Mouse (Mus musculus): ENCODE results near the gene Tapbp.
A peak's percentile ranks its signal among the peaks of the same experiment; 100 is the strongest.
"Not testable (repeated sequence)": the region's sequence is repeated elsewhere in the genome, so short reads cannot be mapped to it uniquely, and the experiment has no call there.

Tapbp gene

DNA sequence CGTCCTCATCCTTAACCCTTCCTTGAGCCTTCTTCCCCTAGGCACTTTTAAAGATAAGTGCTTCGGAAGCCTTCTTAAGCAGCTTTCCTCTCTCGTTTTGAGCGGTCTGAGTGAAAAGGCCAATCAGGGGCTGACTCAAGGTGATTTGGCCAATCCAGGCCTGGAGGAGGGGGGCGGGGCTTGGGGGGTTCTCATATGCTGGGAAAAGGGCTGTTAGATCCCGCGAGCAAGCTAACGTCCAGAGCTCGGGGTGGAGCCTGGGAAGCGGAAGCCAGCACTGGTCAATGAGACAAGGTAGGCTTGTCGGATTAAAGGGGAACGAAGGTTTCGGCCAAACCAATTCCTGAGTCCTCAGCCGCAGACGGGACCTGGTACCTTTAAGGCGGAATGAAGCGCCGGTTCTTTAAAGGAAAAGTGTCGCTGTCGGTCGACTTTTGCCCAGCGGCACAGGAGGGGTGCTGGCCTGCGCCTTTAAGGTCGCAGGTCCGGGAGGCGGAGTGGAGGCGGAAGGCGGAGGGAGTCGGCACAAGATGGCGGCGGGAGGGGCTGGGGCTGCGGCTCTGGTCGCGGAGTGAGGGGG is at the start of gene Tapbp, which contains the start of gene Zbtb22:
Gene Tapbp, plus strand, starts transcription at position 229 of the 580 bp plus-strand sequence.
Gene Zbtb22, plus strand, starts transcription at position 234 of the 580 bp plus-strand sequence.
- peak; percentile 97 for DNase-seq (ENCODE audit: low spot score)

DNA sequence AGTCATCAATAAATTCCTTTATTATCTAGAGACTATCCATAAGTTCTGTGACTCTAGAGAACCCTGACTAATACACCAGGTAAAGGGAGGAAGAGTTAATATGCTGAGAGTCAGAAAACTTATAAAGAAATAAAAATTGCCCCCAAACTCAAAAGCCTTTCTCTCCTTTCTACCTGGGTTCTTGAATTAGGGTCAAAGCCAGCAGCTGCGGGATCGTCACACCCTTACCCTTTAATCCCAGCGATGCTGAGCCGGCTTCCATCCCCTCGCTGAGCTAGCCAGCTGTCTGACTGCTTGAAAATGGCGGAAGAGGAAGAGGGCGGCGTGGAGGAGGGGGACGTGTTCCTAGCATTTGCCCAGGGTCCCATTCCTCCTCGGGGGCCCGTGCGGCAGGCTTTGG is 42.2 kb upstream of the Tapbp start, which contains the start of gene Gm7029:
Gene Gm7029, plus strand, starts transcription at position 301 of the 400 bp plus-strand sequence.
- DNase-seq (ENCODE audit: low spot score) = not testable (repeated sequence)

DNA sequence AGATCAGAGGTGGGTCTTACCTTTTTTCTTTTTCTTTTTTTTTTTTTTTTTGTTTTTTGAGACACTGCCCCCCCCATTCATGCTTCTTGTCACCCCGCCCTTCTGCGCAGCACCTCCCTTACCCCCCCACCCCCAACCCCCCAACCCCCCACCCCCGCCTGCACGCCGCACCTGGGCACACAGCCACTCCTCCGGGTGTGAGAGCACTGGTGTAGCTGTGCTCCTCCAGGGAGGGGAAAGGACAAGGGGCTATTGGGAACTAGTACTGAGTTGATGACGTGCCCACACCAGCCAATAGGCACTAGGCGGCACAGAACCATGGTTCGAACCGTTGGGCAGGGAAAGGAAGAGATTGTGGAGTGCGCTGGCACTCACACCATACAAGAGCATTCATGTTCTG is 41.3 kb upstream of the Tapbp start:
- DNase-seq (ENCODE audit: low spot score) = no peak

DNA sequence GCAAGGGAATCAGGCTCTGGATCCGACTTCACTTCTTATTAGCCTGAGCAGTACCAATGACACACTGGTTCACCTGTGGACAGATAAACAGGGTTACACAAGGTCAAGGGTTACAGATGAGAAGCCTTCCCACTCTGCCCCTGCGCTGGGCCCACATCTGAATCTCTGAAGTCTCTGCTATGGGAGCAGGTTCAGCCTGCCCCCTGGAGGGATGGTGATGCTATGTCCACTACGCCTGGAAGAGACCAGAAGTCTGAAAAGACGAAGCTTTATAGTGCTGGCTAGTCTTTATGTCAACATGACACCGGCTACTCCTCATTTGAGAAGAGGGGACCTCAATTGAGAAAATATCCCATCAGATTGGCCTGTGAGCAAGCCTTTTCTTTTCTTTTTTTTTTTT is 39.9 kb upstream of the Tapbp start:
- DNase-seq (ENCODE audit: low spot score) = peak; percentile 36

DNA sequence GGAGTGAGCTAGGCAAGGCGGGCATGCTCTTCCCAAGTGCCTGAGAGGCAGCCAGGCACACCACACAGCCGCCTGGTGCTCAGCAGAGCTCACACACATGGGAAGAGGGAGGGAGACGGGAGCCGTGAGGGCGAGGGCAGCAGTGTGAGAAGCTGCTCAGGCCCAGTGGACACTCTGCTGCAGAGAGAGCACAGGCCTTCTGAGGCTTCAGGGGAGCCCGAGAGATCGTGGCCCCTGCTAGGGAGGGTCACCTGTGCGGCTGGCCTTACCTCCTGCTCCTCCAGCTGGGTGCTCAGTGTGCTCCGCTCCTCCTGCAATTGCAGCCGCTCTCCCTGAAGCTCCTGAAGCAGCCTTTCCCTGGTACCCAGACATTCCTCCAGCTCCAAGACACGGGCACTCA is 31.4 kb upstream of the Tapbp start:
- DNase-seq (ENCODE audit: low spot score) = not testable (repeated sequence)

DNA sequence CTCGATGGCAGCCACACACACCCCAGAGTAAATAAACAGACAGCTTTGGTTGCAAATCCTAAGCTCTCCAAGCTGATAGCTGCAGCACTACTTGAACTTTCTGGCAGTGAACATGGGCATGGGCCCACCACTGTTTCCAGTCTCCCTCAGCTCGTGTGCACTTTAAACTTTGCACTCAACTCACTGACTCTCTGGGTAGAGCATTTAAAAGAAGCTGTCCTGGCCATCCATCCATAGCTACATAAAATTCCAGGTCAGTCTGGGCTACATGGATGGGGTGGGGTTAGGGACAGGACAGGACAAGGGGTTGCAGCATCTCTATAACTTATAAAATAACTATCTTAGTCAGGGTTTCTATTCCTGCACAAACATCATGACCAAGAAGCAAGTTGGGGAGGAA is 27.9 kb upstream of the Tapbp start:
- not testable (repeated sequence) for DNase-seq (ENCODE audit: low spot score)

DNA sequence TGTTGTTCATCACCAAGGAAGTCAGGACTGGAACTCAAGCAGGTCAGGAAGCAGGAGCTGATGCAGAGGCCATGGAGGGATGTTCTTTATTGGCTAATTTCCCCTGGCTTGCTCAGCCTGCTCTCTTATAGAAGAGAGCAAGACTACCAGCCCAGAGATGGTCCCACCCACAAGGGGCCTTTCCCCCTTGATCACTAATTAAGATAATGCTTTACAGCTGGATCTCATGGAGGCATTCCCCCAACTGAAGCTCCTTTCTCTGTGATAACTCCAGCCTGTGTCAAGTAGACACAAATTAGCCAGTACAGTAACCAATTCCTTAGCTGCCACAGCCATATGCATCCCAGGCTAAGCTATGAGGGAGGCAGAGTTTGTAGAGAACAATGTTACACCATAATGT is 27.5 kb upstream of the Tapbp start:
- not testable (repeated sequence) for DNase-seq (ENCODE audit: low spot score)

DNA sequence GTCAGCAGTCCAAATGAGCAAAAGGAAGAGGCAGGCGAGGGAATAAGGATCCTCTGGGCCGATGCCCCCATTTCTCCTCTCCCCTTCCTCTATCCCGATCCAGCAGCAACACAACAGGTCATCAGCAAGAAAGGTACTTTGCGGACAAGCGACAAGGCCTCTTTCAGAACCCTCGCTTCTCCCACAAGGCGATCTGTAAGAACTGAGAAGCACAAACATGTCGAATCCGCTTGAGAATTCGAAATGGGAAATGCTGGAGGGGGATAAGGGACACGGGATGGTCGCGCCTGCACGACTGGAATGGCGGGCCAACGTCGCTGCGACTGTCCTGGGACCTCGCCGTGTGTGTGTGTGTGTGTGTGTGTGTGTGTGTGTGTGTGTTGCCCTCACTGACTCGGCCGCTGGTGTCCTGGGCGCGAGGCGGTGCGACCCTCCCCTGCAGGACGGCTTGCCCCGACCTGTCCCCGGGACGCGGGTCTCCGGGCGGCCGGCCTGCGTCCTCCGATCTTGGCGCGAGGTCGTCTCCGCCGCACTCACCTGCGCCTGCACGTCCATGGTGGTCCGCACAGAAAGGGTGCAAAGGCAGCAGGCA is 25.7 kb upstream of the Tapbp start:
- DNase-seq (ENCODE audit: low spot score) = peak; percentile 34

DNA sequence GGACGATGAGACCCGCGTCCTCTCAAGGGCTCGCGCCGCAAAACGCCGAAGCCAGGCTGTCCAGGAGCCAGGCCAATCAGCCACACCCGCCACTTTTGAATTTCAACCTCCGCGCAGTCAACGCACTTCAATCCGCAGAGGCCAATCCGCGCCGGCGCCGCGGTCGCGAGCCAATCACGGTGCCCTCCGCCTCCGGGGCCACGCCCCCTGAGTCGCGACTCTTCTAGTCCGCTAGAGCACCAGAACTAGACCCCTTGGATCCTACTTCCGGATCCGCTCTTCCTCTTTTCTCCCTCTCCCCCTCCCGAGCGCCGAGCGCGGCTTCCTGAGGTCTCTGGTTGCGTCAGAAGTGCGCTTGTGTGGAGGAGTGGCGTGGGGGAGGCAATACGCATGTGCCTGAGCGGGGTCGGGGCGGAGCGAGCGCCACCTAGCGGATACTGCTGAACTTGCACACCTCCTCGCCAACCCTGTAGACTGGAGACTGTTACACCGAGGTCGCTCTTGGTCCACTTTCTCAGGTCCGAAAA is 25.1 kb upstream of the Tapbp start, which contains the start of gene Kifc1:
Gene Kifc1, minus strand, starts transcription at position 129 of the 527 bp plus-strand sequence.
- peak; percentile 99 for DNase-seq (ENCODE audit: low spot score)

DNA sequence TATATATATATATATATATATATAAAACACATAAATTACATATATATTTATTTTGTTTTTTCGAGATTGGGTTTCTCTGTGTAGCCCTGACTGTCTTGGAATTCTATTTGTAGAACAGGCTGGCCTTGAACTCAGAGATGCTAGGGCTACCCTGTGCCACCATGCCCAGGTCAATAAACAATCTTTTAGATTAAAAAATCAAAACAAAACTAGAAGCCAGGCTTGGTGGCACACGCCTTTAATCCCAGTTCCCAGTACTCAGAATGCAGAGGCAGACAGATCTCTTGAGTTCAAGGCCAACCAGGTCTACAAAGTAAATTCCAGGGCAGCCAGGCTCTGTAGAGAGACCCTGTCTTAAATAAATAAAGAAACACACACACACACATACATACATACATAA is 24.3 kb upstream of the Tapbp start:
- no peak for DNase-seq (ENCODE audit: low spot score)

DNA sequence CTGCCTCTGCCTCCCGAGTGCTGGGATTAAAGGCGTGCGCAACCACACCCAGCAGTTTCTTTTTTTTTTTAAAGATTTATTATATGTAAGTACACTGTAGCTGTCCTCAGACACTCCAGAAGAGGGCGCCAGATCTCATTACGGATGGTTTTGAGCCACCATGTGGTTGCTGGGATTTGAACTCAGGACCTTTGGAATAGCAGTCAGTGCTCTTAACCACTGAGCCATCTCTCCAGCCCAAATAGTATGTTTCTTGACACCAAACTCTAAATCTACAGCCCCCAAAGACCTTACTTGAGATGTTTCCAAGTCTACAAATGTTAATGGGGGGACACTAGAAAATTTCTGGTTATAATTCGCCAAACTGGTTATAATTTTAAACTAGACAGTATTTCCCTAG is 23.8 kb upstream of the Tapbp start:
- DNase-seq (ENCODE audit: low spot score) = not testable (repeated sequence)

DNA sequence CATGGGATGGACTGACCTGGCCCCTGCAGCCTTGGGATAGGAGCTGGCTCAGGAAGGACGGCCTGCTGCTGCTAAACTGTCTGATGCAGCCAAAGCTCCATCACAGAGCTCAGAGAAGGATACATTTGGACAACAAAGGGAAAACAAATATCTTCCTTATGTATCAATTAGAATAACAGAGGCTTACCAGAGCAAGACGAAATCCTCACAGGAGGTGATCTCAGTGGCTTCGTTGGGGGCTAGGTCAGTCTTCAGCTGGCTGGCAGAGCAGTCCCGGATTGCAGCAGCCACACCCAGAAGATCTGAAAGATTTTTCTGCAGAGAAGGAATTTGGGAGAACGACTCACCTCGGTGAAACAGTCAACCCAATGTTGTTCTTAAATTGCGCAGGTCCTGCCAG is 23.3 kb upstream of the Tapbp start:
- no peak for DNase-seq (ENCODE audit: low spot score)

DNA sequence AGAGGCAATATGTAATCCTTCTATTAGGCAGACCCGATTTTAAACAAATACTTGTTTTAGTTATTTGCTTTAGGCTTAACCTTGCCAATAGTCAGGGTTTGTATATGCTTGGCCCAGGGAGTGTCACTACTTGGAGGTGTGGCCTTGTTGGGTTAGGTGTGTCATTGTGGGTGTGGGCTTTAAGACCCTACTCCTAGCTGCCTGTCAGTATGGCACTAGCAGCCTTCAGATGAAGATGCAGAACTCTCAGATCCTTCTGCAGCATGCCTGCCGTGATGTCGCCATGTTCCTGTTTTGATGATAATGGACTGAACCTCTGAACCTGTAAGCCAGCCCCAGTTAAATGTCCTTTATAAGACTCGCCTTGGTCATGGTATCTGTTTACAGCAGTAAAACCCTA is 22.7 kb upstream of the Tapbp start:
- not testable (repeated sequence) for DNase-seq (ENCODE audit: low spot score)

DNA sequence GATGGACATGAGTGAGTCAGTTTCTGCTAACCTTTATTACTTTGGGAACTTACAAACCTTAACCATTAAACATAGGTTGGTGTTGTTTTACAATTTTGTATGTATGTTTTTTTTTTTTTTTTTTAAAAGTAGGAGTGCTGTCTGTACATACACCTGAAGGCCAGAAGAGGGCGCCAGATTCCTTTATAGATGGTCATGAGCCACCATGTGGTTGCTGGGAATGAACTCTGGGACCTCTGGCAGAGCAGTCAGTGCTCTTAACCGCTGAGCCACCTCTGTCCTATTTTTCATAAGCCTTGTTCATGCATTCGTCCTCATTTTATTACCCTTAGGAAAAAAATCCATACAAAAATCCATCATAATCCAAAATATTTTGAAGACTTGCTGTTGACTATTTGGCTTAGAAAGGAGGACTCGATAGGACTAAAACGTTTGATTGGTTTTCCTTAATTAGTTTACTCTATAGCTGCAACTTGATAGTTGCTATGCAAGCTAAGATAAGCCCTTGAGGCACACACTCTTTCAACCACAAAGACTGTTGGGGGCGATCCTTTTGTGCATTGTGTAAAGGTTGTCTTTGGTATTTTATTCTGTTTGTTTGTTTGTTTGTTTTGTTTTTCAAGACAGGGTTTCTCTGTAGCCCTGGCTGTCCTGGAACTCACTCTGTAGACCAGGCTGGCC is 18.4 kb upstream of the Tapbp start:
- peak; percentile 85 for DNase-seq (ENCODE audit: low spot score)

DNA sequence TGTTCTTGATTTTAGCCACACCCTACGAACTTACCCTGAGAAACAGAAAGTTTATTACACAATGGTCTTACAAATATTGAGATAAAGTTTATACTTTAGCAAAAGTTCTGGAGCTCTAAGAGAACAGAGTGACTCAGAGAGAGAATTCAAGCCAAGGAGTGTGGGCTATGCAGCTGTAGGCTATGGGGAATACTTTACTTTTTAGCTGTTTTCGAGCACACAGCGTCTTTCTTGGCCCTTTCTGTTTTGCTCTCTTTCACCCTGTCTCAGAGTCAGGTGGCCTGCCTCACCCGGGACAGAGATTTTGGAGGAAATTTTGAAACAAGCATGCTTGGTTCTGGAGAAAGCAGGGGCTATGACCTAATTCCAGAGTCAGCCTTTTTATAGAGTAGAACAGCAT is 17.5 kb upstream of the Tapbp start:
- DNase-seq (ENCODE audit: low spot score) = not testable (repeated sequence)

DNA sequence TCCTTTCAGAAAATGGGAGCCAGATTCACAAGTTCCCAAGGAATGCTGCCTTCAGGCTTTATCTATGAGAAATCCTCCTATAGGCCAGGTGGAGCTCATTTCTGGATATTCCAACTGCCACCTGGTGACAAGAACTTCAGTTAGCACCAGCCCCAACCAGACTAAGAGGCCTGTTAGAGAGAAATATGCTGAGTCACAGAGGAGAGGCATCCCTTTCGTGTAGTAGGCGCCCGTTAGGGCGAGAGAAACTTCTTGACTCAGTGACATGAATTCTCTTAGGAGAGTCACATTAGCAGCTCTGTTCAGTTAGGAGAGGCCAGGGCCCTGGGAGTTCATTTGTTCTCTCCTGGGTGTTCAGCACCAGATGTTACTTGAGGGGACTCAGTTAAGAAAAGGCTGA is 16.1 kb upstream of the Tapbp start:
- no peak for DNase-seq (ENCODE audit: low spot score)

DNA sequence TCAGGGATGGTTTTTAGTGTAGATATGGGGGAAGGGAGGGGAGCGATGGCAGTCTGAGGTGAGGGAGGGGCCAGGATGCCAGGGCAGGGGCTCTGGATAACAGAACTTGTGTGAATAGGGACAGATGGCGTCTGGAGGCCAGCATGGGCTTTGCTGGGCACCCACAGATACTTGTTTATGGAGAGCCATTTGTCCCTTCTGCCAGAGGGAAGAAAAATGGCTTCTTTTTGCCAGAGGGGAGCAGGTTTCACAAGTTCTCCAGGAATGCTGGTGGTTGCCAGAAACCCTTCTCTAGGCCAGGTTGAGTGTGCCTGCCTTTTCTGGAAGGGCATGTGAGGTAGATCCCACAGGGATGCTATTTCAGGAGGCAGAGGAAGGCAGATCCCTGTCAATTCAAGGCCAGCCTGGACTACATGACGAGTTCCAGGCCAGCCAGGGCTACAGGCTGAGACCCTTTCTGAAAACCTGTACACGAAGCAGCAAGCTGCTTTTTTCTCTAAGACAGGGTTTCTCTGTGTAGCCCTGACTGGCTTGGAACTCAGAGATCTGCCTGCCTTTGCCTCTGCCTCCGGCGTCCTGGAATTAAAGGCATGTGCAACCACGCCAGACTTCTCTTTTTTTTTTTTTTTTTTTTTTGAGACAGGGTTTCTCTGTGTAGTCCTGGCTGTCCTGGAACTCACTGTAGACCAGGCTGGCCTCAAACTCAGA is 15.3 kb upstream of the Tapbp start:
- no peak for DNase-seq (ENCODE audit: low spot score)

DNA sequence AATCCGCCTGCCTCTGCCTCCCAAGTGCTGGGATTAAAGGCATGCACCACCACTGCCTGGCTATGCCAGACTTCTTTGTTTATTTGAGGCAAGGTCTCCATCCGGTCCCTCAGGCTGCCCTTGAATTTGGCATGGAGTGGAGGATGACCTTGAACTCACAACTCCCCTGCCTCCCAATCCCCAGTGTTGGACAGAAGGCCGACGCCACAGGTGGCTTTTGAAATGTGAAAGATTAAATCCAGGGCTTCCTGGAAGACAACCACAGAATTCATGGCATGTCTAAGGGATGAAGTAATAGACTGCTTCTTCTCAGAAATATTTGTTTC is 14.7 kb upstream of the Tapbp start:
- no peak for DNase-seq (ENCODE audit: low spot score)

DNA sequence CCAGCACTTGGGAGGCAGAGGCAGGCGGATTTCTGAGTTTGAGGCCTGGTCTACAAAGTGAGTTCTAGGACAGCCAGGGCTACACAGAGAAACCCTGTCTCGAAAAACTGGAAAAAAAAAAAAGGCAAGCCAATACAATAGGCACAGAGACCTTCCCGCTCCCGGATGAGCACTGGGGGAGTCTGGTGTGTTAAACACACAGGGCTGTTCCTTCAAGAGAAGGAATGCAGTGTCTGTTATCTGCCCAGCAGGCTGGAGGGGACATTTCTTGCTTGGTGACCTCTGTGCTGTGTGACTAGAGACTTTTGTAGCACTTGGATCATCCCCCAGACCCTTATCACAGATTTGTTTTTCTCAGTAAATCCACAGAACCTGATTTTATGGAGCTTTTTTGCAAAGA is 14.0 kb upstream of the Tapbp start:
- DNase-seq (ENCODE audit: low spot score) = no peak

DNA sequence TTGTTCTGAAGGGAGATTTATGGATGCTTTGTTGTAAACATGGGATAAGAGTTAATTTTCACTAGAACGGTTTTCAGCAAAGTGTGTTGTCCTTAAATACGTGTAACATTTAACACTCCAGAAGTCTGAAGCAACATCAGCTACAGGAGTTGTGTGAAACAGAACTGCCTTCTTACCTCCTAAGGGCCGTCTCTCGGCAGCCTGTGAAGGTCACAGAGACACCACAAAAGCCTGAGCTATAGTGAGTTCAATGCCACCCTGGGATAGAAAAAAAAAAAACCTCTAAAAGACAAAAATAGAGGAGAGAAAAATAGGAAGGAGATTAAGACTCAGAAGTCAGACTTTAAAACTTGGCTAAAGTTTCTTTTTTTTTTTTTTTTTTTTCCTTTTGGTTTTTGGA is 13.6 kb upstream of the Tapbp start:
- DNase-seq (ENCODE audit: low spot score) = no peak

DNA sequence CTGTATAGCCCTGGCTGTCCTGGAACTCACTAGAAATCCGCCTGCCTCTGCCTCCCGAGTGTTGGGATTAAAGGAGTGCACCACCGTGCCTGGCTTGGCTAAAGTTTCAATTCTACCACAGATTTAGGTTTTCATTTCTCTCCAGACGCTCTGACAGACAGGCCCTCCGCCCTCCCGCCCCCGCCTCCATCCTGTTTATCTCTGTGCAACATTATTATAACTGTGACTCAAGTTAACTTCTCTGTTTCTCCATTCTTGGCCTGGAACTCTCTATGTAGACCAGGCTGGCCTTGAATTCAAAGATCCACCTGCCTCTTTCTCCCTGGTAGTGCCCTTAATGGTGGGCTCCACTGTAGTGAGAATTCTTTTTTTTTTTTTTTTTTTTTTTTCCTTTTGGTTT is 13.2 kb upstream of the Tapbp start:
- no peak for DNase-seq (ENCODE audit: low spot score)

DNA sequence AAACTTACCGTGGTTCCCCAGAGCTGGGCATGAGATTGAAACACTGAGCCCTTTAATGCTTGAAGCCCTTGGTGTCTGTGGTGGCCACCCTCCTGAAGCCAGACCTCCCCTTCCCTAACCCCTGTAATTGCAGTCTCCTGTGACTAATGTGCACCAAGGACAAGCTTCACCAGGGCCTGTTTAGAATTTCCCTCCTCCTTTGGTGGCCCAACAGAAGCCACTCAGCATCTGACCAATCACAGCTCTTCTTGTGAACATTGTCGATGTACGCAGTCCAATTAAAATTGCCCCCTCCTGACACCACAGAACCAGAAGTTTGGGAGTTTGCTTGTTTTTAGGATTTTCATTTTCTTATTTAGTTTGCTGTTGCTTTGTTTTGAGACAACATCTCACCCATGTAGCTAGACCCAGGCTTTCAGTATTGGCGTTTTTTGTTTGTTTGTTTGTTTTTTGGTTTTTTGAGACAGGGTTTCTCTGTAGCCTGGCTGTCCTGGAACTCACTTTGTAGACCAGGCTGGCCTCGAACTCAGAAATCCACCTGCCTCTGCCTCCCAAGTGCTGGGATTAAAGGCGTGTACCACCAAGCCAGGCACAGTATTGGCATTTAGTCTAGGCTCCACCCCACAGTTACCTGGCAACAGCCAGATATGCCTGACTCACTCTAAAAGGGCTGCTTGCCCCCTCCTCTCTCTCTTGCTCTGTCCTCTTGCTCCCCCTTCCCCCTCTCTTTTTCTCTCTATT is 11.6 kb upstream of the Tapbp start:
- DNase-seq (ENCODE audit: low spot score) = not testable (repeated sequence)

Measured in embryo, embryonic 10 days (tissue).